Mouse (Mus musculus) liver, embryonic 13.5 days (tissue): ENCODE measurements around the gene Tnk1. TPM values are rescaled to one million over a fixed set of nuclear protein-coding genes. Genes with fewer than 3 reads are reported as not detected.

ENCODE experiments used
- microRNA-seq: library from miRNA; unstranded; fragments of <30 nt; microRNA quantifications from one replicate; pipeline ENCODE4, GENCODE M21; 2016
- polyA plus RNA-seq: library from polyadenylated mRNA; unstranded; fragments of >200 nt; fragmentation: Nextera tagmentation; extraction: Ambion mirVana; gene quantifications from 2 replicates; pipeline ENCODE4 v1.2.1, GENCODE M21; 2015

Tnk1 gene
- polyA plus RNA-seq, 1 experiment from 2014 or later = 0.76 TPM

Small RNA genes within 50 kb of the gene (microRNA-seq; reads per million reads assigned to microRNA genes)
- gene Mir6924 = not detected

Other genes starting within 250 kb of the Tnk1 start
- gene Shbg, start 240.8 kb downstream of the Tnk1 start, polyA plus RNA-seq = 33.4 and 34.8 TPM in 2 replicates
- 11.6 and 12.3 TPM in 2 replicates for gene Sat2, start 236.7 kb downstream of the Tnk1 start, polyA plus RNA-seq
- gene Fxr2, start 225.7 kb downstream of the Tnk1 start, polyA plus RNA-seq = 7.9 and 8.2 TPM in 2 replicates
- gene Sox15, start 203.4 kb downstream of the Tnk1 start, polyA plus RNA-seq = not detected in 2 replicates
- 36.9 and 39.2 TPM in 2 replicates for gene Mpdu1, start 196.1 kb downstream of the Tnk1 start, polyA plus RNA-seq
- 17.3 and 17.4 TPM in 2 replicates for gene Cd68, start 192.6 kb downstream of the Tnk1 start, polyA plus RNA-seq
- gene Eif4a1, start 186.3 kb downstream of the Tnk1 start, polyA plus RNA-seq = 351 and 453 TPM in 2 replicates
- gene Senp3, start 176.6 kb downstream of the Tnk1 start, polyA plus RNA-seq = 37.3 and 38.6 TPM in 2 replicates
- 0.10 TPM in 1 of 2 replicates, not detected in the other for gene Tnfsf13, start 172.9 kb downstream of the Tnk1 start, polyA plus RNA-seq
- gene Tnfsf12, start 162.9 kb downstream of the Tnk1 start, polyA plus RNA-seq = 2.1 and 2.6 TPM in 2 replicates
- gene Tnfsfm13, start 162.6 kb downstream of the Tnk1 start, polyA plus RNA-seq = 1.1 and 1.4 TPM in 2 replicates
- 9.6 and 10.8 TPM in 2 replicates for gene Polr2a, start 100.1 kb downstream of the Tnk1 start, polyA plus RNA-seq
- not detected in 2 replicates for gene Slc35g3, start 96.8 kb downstream of the Tnk1 start, polyA plus RNA-seq
- gene Zbtb4, start 92.8 kb downstream of the Tnk1 start, polyA plus RNA-seq = 0.38 and 0.43 TPM in 2 replicates
- gene Chrnb1, start 62.8 kb downstream of the Tnk1 start, polyA plus RNA-seq = 0.43 and 0.59 TPM in 2 replicates
- 0.07 and 0.20 TPM in 2 replicates for gene Fgf11, start 56.9 kb downstream of the Tnk1 start, polyA plus RNA-seq
- 0.46 and 0.50 TPM in 2 replicates for gene Tmem102, start 53.1 kb downstream of the Tnk1 start, polyA plus RNA-seq
- gene Gm39566, start 43.4 kb downstream of the Tnk1 start, polyA plus RNA-seq = not detected in 2 replicates
- not detected in 2 replicates for gene Spem2, start 40.3 kb downstream of the Tnk1 start, polyA plus RNA-seq
- gene Spem1, start 36.5 kb downstream of the Tnk1 start, polyA plus RNA-seq = not detected in 2 replicates
- gene Nlgn2, start 20.9 kb downstream of the Tnk1 start, polyA plus RNA-seq = 0.68 and 0.75 TPM in 2 replicates
- 321 and 345 TPM in 2 replicates for gene Tmem256, start 20.2 kb downstream of the Tnk1 start, polyA plus RNA-seq
- gene Plscr3, start 12.4 kb downstream of the Tnk1 start, polyA plus RNA-seq = 28.0 and 29.9 TPM in 2 replicates
- not detected in 2 replicates for gene Tmem95, start 19.3 kb upstream of the Tnk1 start, polyA plus RNA-seq
- 0.89 and 1.3 TPM in 2 replicates for gene Kctd11, start 22.7 kb upstream of the Tnk1 start, polyA plus RNA-seq
- gene Acap1, start 36.8 kb upstream of the Tnk1 start, polyA plus RNA-seq = 4.4 and 4.9 TPM in 2 replicates
- gene 2810408A11Rik, start 42.3 kb upstream of the Tnk1 start, polyA plus RNA-seq = 0.89 and 1.0 TPM in 2 replicates
- 2.3 and 2.8 TPM in 2 replicates for gene Neurl4, start 42.3 kb upstream of the Tnk1 start, polyA plus RNA-seq
- 107 and 116 TPM in 2 replicates for gene Gps2, start 55.2 kb upstream of the Tnk1 start, polyA plus RNA-seq
- gene Eif5a, start 63.2 kb upstream of the Tnk1 start, polyA plus RNA-seq = 1,847 and 1,941 TPM in 2 replicates
- 0.28 and 0.30 TPM in 2 replicates for gene Ybx2, start 77.1 kb upstream of the Tnk1 start, polyA plus RNA-seq
- 14.2 TPM in 2 replicates for gene Slc2a4, start 89.5 kb upstream of the Tnk1 start, polyA plus RNA-seq
- gene Cldn7, start 106.0 kb upstream of the Tnk1 start, polyA plus RNA-seq = 2.4 and 4.2 TPM in 2 replicates
- gene Ctdnep1, start 122.4 kb upstream of the Tnk1 start, polyA plus RNA-seq = 8.7 and 10.1 TPM in 2 replicates
- 84.9 and 86.9 TPM in 2 replicates for gene Elp5, start 123.8 kb upstream of the Tnk1 start, polyA plus RNA-seq
- gene Gabarap, start 132.4 kb upstream of the Tnk1 start, polyA plus RNA-seq = 259 and 294 TPM in 2 replicates
- 29.8 and 32.7 TPM in 2 replicates for gene Phf23, start 137.0 kb upstream of the Tnk1 start, polyA plus RNA-seq
- 6.4 and 7.4 TPM in 2 replicates for gene Dvl2, start 141.9 kb upstream of the Tnk1 start, polyA plus RNA-seq
- 83.7 and 87.2 TPM in 2 replicates for gene Acadvl, start 156.7 kb upstream of the Tnk1 start, polyA plus RNA-seq
- 1.1 and 1.2 TPM in 2 replicates for gene Dlg4, start 158.2 kb upstream of the Tnk1 start, polyA plus RNA-seq
- 1.4 and 1.8 TPM in 2 replicates for gene Asgr1, start 195.4 kb upstream of the Tnk1 start, polyA plus RNA-seq
- gene Asgr2, start 233.9 kb upstream of the Tnk1 start, polyA plus RNA-seq = 5.2 and 5.7 TPM in 2 replicates